Mouse (Mus musculus) left cerebral cortex, adult 8-10 months (tissue): ENCODE results near the gene Shd. TPM values are rescaled to one million over a fixed set of nuclear protein-coding genes. Genes with fewer than 3 reads are reported as not detected.

Experiments
- DNase-seq, 2 experiments: peaks; one replicate each; pipeline ENCODE4 v3.0.0; 2022; ENCODE audit warnings: low spot score in 2 of 2
- total RNA-seq, 4 experiments: library from RNA; stranded (reverse); gene quantifications; 2 replicates each; pipeline ENCODE4 v1.2.4; 2022

The Shd gene
- total RNA-seq, 4 experiments from 2014 or later = 34.8 to 38.9 (median 37.7) TPM

DNA sequence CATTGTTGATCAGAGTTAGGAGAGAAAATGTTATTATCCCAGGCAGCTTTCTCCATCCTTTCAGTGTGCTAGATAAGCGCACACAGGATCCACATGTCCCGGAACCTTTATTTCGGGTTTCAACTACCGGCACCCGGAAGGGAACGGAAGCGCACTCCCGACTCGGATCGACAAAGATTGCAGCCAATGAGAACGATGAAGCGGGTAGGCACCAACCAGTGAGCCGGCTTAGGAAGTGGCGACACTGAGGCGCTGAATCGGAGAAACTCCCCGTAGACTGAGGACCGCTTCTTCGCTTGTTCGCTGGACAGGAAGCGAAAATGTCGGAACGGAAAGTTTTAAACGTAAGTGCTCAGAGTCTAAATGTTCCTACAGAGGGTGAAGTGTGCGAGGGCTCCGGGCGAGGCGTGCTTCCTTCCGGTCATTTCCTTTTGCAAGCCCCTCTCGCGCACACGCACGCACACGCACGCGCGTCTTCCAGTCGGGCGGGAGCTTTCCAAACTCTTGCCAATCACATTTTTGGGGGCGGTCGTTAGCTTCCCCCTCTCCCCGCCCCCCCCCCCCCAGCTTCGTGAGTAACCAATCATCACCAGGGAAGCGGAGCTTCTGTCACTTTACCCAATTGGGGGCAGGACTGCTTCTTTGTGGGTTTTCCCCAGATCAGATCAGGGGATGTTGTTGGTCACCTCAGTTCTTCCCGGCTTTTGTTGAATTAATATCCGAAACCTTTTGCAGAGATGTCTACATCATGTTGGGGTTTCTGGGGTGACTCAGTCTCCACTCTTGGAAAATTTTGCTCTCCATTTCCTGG is 11.1 kb upstream of the Shd start, which contains the start of gene Yju2:
Gene Yju2, plus strand, starts transcription at position 182 of the 811 bp plus-strand sequence.
- peak; percentile 93 to 96 for DNase-seq

DNA sequence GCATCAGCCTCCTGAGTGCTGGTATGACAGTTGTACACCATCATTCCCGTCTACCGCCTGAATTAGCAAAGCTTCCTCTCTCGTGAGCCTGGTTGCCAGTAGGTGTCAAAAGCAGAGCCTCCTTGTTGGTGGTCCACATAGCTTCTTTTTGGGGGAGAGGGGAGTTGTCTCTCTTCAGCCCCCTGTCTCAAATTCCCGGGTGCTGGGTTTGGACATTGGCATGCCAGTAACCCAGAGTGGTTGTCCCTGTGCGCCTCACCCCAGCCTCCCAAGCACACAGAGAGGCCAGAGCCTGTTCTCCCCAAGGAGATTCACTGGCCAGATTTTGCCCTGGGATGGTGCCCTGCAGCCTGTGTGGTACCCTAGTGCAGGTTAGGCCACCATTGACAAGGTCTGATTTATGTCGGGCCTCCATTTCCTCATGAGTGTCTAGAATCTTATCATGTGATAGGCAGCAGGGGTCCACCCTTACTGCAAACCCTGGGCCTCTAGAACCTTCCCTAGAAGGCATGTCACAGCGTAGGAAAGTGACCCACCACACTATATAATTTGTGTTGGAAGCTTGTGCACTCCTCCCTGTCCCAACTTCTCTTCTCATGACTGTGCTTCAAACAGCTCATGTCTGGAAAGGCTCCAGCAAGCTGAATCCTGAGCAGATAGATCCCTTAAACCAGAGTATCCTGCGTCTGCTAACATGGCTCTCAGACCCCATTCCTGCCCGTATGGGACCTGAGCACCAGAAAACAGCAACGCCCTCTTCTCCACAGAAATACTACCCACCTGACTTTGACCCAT is 10.1 kb upstream of the Shd start:
- no peak for DNase-seq

- peak in 1 of 2 experiments; percentile 11 for DNase-seq
These were observed 9.5 kb upstream of the Shd start for GRCm38 (mm10) chr17:55960791-55961190.

DNA sequence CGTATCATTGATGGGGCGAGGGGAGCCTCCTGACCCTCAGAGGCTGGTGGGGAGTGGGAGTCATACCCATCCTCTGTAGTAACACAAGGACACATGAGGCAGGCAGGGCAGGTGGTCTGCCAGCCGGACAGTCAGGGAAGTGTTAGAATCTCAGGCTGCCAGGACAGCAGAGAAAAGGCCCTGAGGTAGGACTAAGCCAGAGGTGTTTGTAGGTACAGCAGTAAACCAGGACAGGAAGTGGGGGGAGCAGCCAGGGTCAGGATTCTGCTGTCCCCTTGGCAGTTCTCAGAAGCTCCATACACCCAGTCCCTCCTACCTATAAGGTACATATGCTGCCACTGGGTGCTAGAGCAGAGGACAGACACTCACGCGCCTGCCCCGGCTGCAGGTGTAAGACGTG is 8.6 kb upstream of the Shd start:
- DNase-seq = peak in 1 of 2 experiments; percentile 10

GRCm38 (mm10) chr17:55963171-55963570 is 7.1 kb upstream of the Shd start:
- DNase-seq = peak in 1 of 2 experiments; percentile 6

GRCm38 (mm10) chr17:55964496-55964895 is 5.8 kb upstream of the Shd start:
- DNase-seq = no peak

- no peak for DNase-seq
These were observed 5.3 kb upstream of the Shd start for GRCm38 (mm10) chr17:55964996-55965395.

DNA sequence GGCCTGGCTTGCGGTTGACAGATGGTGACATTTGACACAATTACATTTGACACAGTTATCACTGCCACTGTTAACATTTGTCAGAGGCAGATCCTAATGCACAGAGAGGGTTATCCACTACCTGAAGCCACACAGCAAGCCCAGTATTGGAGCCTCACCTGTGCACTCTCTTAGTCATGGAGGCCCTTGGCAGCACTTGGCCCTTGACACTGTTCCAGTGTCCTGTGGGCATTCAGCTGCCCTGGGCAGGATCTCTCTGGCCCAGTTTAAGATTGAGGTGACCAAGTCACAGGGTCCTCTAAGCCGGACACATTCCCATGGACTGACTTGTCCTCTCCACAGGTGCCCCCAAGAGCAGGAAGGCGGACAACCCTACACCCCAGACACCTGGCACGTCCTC is 3.1 kb upstream of the Shd start:
- DNase-seq = no peak

DNA sequence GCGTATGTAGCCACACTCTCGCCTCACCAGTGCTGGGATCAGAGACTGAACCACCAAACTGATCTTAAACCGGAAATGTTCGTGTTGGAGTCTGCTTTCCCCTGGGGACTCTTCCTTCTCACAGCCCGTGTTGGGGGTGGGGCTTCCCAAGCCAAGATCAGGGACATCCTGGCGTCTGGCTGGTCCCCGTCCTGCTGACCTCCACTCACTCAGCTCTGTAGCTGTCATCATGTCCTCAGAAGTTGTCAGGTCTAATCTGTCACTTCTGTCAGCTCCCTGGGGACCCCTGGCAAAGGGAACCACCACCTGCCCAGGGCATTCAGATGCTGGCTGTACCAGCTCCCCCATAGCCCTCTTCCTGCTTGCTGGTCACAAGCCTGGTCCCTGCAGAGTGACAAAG is 2.1 kb upstream of the Shd start:
- no peak for DNase-seq

GRCm38 (mm10) chr17:55969560-55969959 is 707 bp upstream of the Shd start:
- peak in 1 of 2 experiments; percentile 30 for DNase-seq

DNA sequence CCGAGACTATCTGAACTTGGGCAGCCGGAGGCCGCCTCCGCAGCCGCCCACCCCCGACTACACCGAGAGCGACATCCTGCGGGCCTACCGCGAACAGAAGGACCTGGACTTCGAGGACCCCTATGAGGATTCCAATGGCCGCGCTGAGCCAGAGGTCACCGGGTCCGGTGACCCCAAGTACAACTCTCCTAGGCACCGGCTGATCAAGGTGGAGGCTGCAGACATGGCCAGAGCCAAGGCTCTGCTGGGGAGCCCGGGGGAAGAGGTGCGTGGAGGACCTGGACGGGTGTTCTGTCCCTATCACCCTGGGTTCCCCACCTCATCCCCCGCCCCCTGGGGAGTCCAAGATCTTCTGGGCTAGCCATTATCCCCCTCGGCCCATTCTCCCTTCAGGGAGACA is 1.2 kb downstream of the Shd start:
- DNase-seq = no peak

- peak in 1 of 2 experiments; percentile 63 for DNase-seq
These were observed 6.1 kb downstream of the Shd start for GRCm38 (mm10) chr17:55976255-55976862.

- no peak for DNase-seq
These were observed 7.0 kb downstream of the Shd start for GRCm38 (mm10) chr17:55977301-55977700.

GRCm38 (mm10) chr17:55986030-55986961 is 16.0 kb downstream of the Shd start, which contains the start of gene Fsd1:
Gene Fsd1, plus strand, starts transcription at chr17:55986509.
- DNase-seq = peak; percentile 65 to 80

GRCm38 (mm10) chr17:55990278-55990898 is 20.1 kb downstream of the Shd start:
- DNase-seq = no peak

GRCm38 (mm10) chr17:55996007-55996406 is 25.7 kb downstream of the Shd start:
- no peak for DNase-seq

DNA sequence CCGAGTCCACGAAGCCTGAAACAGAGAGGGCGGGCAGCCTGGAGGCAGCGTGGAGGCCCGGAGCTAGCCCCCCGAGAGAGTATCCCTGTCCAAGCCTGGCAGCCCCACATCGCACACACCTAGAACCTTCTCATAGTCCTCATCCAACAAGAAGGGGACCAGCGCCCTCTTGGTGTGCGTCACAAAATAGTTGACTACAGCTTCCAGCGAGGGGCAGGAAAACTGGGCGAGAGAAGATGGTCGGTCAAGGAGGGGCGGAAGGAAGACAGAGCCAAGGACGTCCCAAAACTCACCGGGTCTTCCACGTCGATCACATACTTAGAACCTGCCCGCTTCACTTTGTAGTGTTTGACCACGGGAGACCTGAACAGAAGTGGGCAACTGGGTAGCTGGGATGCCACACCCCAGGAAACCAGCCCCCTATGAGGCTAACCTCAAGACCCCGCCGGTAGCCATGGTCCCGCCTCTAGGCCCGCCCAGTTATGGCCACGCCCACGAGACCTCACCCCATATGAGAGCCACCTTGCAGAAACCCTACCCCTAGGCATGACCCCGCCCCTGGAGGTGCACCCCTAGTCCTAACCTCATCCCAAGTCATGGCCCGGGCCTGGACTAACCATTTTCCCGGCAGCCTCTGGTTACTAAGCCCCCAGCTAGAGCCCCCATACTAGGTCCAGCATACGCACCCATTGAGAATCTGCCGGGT is 29.7 kb downstream of the Shd start:
- DNase-seq = no peak

GRCm38 (mm10) chr17:56003000-56003399 is 32.7 kb downstream of the Shd start:
- no peak for DNase-seq

DNA sequence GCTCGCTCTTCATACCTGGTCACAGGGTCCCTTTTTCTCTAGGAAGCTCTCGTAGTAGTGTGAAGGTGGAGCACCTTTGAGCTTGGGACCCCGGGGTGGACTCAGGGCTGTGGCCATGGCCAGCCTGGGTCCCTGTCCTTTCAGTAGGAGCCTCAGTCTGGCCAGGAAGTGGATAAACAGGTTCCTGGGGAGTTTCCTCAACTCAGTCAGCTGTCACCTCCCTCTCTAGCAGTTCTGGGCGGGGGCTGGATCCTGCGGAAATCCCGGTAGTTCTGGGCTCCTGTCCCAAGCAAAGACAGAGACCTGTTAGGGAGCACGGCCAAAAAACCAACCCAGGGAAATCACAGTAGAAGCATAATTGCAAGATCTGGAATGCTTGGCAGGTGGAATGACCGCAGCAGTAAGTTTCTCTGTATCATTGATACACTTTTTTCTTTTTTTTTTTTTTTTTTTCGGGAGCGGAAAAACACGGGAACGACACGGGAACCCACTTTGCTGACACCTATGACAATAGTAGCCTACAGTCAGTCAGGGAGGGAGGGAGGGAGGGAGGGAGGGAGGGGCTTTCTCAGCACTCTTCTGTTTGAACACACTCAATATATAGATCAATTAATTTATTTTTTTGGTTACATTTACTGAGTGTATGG is 35.3 kb downstream of the Shd start, which contains the start of the genes Stap2 and Mpnd:
Gene Stap2, minus strand, starts transcription at position 170 of the 647 bp plus-strand sequence.
Gene Mpnd, plus strand, starts transcription at position 297 of the 647 bp plus-strand sequence.
- DNase-seq = no peak
